Mouse (Mus musculus) midbrain, embryonic 12.5 days (tissue): ENCODE data around the gene Cebpa. TPM values are rescaled to one million over a fixed set of nuclear protein-coding genes. Genes with fewer than 3 reads are reported as not detected.

ENCODE experiments used
- ATAC-seq: fragments of 200-750 bp; cut with Nextera tagmentation; 2 replicates; pipeline ENCODE4 v1.8.0; 2017; ENCODE audit warnings: low read depth, moderate TSS enrichment, moderate library complexity; ENCODE audit not compliant: low FRiP score
- H3K27ac ChIP-seq: fragments of 300-500 bp; sonication (generic); replicated peaks from 2 replicates; pipeline ENCODE4 v1.5.1; 2016; ENCODE audit warnings: mild to moderate bottlenecking
- H3K27me3 ChIP-seq: fragments of 300-500 bp; sonication (generic); 2 replicates; pipeline ENCODE4 v1.6.1; 2016; ENCODE audit warnings: mild to moderate bottlenecking
- H3K36me3 ChIP-seq: fragments of 300-500 bp; sonication (generic); 2 replicates; pipeline ENCODE4 v1.6.1; 2016
- H3K4me1 ChIP-seq: fragments of 300-500 bp; sonication (generic); 2 replicates; pipeline ENCODE4 v1.6.1; 2016
- H3K4me2 ChIP-seq: fragments of 300-500 bp; sonication (generic); replicated peaks from 2 replicates; pipeline ENCODE4 v1.6.1; 2016; ENCODE audit warnings: mild to moderate bottlenecking, moderate library complexity
- H3K4me3 ChIP-seq: fragments of 300-500 bp; sonication (generic); 2 replicates; pipeline ENCODE4 v1.5.1; 2016; ENCODE audit warnings: mild to moderate bottlenecking
- H3K9ac ChIP-seq: fragments of 300-500 bp; sonication (generic); replicated peaks from 2 replicates; pipeline ENCODE4 v1.6.1; 2016; ENCODE audit warnings: mild to moderate bottlenecking, moderate library complexity
- H3K9me3 ChIP-seq: fragments of 300-500 bp; sonication (generic); 2 replicates; pipeline ENCODE4 v1.6.1; 2016; ENCODE audit warnings: mild to moderate bottlenecking
- WGBS: fragments of 180-500 bp; shearing (Covaris S2); methylation state at CpG from one replicate; pipeline ENCODE4 v1.1.7; 2016; 5-methylcytosine and 5-hydroxymethylcytosine counted together
- polyA plus RNA-seq: library from polyadenylated mRNA; unstranded; fragments of >200 nt; fragmentation: Nextera tagmentation; extraction: Ambion mirVana; gene quantifications from 2 replicates; pipeline ENCODE4 v1.2.1, GENCODE M21; 2016

The Cebpa gene
- polyA plus RNA-seq, 1 experiment from 2014 or later: 0.77 TPM

DNA sequence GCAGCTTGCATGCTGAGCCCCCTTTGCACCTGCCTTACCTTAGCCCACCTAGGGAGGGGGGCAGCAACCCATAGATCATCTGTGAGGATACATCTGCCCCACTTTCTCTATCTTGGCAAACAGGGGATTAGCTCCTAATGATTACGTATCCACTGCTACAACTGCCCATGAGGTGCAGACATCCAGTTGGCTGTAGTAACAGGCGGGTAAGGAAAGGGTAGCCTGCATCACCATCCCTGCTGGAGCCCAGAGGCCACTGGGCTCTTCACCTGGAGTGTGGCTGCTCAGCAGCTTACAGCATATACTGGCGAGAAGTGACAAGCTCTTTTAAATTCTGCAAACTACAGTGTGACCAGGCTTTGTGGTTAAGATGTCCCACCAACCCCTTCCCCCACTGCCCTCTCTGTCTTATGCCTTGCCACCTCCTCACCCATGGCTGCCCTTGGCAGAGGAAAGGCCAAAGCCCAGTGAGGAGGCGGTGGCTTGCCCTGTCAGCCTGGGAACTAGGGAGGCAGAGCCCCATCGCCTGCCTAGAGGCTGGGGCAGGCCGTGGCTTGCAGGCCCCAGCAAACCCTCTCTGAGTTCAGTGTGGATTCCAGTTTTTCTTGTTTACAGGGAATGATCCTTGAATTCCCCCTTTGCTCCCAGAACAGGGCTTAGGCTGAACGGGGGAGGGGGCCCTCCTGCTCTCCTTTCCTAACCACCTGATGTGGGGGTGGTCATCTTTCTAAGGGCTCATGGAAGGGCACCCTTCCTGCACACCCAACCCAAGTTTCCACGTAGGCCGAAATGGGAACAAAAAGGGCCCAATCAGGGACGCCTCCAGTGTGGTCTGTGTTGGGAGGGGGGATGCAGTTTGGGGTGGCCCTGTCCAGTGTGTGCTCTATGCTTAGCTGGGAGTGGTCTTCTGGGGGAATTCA is 3.6 kb downstream of the Cebpa start:
- Histone ChIP-seq H3K27ac (no peak overlapping the region), H3K4me1 (peaks cover 19% of the 10 kb centered on the region), H3K4me3 (no peak overlapping the region), H3K36me3 (no peaks in the 10 kb centered on the region), H3K27me3 (peaks cover 72% of the 10 kb centered on the region), H3K4me2 (no peak overlapping the region), H3K9ac (no peak overlapping the region), H3K9me3 (no peaks in the 10 kb centered on the region)
- ATAC-seq: no peak
- WGBS: 65% methylated on average over 10 of the region's 10 CpGs

DNA sequence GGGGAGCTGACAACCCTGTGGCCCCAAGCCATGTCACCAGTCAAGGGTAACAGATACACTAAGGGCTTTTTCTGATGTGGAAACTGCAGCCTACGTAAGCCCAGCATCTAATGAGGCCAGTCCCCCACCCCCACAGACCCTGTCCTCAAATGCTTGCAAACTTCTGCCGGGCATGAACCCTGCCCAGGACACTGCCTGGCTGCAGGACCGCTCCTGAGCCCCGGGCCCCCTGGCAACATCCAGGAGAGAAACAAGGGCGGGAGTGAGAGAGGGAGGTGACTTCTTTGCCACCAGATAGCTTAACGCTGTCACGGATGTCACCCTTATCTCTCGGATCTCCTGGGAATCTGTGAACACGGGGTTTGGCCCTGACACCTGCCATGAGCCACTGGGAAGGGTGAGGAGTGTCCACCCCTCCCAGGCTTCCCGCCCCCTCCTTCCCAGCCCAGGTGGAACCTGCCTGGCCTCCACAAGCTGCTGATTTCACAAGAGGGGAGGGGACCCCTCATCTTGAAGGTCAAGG is 4.4 kb downstream of the Cebpa start:
- H3K4me2 ChIP-seq: no peak overlapping the region
- 44% methylated on average over 10 of the region's 10 CpGs for WGBS
- no peak overlapping the region for H3K9ac ChIP-seq
- no peaks in the 10 kb centered on the region for H3K36me3 ChIP-seq
- H3K4me3 ChIP-seq: no peak overlapping the region
- peaks cover 13% of the 10 kb centered on the region for H3K4me1 ChIP-seq
- H3K9me3 ChIP-seq: no peaks in the 10 kb centered on the region
- peaks cover 64% of the 10 kb centered on the region for H3K27me3 ChIP-seq
- no peak for ATAC-seq
- no peak overlapping the region for H3K27ac ChIP-seq

DNA sequence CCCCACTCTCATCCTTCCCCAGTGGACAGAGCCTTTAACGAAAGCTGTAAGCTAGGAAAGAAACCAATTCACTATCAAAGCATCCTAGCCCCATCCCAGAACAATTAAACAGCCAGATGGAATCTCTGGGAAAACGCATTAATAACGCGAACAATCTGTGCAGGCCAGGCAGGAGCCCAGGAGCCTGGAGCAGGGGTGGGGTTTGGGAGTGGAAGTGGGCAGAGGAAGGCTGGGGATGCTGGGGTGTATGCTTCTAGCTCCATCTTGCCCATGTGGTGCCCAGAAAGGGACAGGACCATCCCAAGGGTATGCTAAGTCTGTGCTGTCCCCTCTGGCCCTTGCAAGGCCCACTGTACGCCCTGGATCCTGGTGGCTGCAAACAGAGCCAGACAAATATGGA is 5.1 kb downstream of the Cebpa start:
- ATAC-seq: no peak
- Histone ChIP-seq H3K4me3 (no peak overlapping the region), H3K27me3 (peaks cover 63% of the 10 kb centered on the region), H3K9ac (no peak overlapping the region), H3K4me1 (peaks cover 13% of the 10 kb centered on the region), H3K9me3 (no peaks in the 10 kb centered on the region), H3K27ac (no peak overlapping the region), H3K36me3 (no peaks in the 10 kb centered on the region), H3K4me2 (no peak overlapping the region)
- WGBS: 59% methylated on average over 5 of the region's 5 CpGs

DNA sequence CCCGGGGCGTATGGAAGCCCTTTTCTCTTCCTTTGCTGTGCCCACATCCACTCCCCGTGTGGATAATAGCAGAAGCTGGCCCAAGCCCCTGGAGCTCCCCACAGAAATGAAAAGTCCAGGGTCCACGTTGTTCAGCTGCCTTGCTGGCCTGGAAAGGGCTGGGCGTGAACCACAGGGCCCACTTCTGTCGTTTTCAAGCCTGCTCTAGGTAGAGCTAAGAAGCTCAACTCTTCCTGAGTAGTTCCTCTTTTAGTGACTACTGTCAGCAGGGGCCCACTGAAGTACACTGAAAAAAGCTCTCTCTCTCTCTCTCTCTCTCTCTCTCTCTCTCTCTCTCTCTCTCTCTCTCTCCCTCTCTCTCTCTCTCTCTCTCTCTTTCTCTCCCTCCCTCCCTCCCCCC is 5.7 kb downstream of the Cebpa start:
- H3K36me3 ChIP-seq: no peaks in the 10 kb centered on the region
- H3K4me1 ChIP-seq: peaks cover 8% of the 10 kb centered on the region
- no peaks in the 10 kb centered on the region for H3K9me3 ChIP-seq
- no peak for ATAC-seq
- H3K27ac ChIP-seq: no peak overlapping the region
- WGBS: 59% methylated on average over 6 of the region's 6 CpGs
- H3K4me3 ChIP-seq: no peak overlapping the region
- H3K27me3 ChIP-seq: peaks cover 58% of the 10 kb centered on the region
- H3K4me2 ChIP-seq: no peak overlapping the region
- H3K9ac ChIP-seq: no peak overlapping the region

DNA sequence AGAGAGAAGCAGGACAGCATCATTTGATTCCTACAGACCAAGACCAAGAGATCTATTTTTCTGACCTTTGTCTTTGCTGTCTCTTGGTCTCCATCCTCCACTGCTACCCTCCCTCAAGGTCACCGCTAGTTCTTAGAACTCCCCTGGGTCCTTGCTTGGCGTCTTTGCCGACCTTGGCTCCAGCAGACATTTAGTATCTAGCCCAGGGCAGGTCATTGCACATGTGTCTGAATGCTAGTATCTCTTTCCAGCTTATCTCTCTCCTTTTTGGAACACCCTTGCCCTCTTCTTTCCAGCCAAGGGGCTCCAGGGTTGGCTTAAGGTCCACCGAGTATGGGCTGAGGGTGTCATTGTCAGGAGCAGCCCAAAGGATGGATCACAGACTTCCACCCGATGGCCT is 6.9 kb downstream of the Cebpa start:
- WGBS: 80% methylated on average over 5 of the region's 5 CpGs
- Histone ChIP-seq H3K36me3 (no peaks in the 10 kb centered on the region), H3K9me3 (no peaks in the 10 kb centered on the region), H3K4me3 (no peak overlapping the region), H3K9ac (no peak overlapping the region), H3K27ac (no peak overlapping the region), H3K27me3 (peaks cover 45% of the 10 kb centered on the region), H3K4me1 (no peaks in the 10 kb centered on the region), H3K4me2 (no peak overlapping the region)
- ATAC-seq: no peak

DNA sequence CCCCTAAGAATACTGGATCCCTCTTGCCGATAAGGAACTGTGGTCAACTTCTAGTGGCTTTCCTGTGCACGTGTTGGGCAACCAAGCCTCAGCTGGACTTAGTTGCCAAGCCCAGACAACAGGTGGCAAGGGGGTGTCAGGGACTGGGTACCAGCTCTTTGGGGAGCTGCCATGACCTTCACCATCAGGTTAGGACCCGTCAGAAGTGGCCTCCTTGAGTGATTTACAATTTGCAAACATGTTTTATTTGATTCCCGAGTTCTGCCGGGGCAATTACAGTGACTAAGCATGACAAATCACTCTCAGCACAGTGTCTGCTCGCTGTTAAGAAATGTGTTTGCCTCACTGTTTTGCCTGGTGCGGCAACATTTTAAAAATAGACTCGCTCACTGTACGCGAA is 7.9 kb downstream of the Cebpa start:
- Histone ChIP-seq H3K27me3 (peaks cover 35% of the 10 kb centered on the region), H3K4me2 (no peak overlapping the region), H3K4me3 (no peak overlapping the region), H3K27ac (no peak overlapping the region), H3K9me3 (no peaks in the 10 kb centered on the region), H3K9ac (no peak overlapping the region), H3K4me1 (no peaks in the 10 kb centered on the region), H3K36me3 (no peaks in the 10 kb centered on the region)
- ATAC-seq: no peak
- WGBS: 81% methylated on average over 10 of the region's 10 CpGs

DNA sequence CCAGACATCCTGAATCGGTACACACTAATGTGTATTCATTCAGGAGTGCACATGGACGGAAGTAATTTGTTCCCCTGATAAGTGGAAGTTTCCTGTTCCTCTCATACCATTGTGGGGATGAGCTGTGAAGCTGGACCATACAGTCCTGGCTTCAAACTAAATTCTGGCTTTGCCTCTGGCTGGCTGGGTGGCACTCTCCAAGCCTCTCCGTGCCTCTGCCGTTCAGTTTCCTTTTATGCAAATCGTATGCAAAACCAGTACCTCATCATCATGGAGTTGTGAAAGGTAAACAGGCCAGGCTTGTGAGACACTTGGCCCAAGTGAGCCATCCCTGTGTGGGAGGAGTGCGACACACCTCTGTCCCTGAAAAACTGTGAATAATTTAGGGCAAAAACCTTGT is 8.6 kb downstream of the Cebpa start:
- no peak overlapping the region for H3K4me3 ChIP-seq
- no peak for ATAC-seq
- H3K9ac ChIP-seq: no peak overlapping the region
- H3K27me3 ChIP-seq: peaks cover 28% of the 10 kb centered on the region
- H3K4me2 ChIP-seq: no peak overlapping the region
- H3K27ac ChIP-seq: no peak overlapping the region
- WGBS: 51% methylated on average over 6 of the region's 6 CpGs
- no peaks in the 10 kb centered on the region for H3K9me3 ChIP-seq
- no peaks in the 10 kb centered on the region for H3K36me3 ChIP-seq
- no peaks in the 10 kb centered on the region for H3K4me1 ChIP-seq

DNA sequence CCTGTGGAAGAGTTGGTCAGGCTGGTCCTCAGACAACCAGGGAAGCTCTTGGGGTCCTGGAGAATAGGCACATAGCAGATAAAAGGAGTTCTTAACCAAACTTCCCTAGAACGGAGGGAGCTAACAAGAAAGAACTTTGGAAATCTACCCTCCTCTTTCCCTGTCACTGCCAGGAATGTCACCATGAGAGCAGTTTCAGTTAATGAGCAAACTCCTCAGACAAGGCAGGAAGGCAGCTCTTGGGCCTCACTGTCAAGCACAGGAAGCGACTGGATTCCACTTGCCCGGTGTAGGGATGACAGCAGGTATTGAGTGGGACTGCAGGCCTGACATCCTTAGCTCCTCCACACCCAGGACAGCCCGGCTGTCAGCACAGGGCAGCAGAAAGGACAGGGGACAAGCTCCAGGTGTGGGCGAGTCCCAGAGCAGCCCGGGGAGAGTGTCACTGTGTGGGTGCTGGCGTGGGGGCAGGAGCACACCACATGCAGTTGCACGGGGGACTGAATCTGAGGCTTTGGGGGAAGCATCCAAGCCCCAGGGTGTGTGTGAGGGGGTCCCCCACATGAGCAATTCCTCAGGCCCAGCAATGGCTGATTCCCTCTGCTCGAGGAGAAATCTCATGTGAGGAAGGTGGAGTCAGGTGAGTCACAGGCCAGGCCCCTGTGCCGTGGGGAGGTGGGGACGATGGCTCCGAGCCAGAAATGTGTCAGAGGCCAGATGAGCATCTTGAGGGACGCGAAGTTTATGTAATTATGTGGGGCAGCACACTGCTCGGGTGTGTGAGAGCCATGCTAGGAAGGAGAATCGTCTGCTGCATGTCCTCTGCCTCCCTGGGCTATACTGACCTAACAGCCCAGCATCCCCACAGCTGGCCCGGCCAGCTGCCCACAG is 9.8 kb downstream of the Cebpa start:
- no peak overlapping the region for H3K9ac ChIP-seq
- H3K27me3 ChIP-seq: peaks cover 23% of the 10 kb centered on the region
- no peak overlapping the region for H3K27ac ChIP-seq
- H3K4me3 ChIP-seq: no peak overlapping the region
- H3K4me2 ChIP-seq: no peak overlapping the region
- 77% methylated on average over 17 of the region's 17 CpGs for WGBS
- ATAC-seq: no peak
- H3K36me3 ChIP-seq: no peaks in the 10 kb centered on the region
- no peaks in the 10 kb centered on the region for H3K4me1 ChIP-seq
- no peaks in the 10 kb centered on the region for H3K9me3 ChIP-seq

DNA sequence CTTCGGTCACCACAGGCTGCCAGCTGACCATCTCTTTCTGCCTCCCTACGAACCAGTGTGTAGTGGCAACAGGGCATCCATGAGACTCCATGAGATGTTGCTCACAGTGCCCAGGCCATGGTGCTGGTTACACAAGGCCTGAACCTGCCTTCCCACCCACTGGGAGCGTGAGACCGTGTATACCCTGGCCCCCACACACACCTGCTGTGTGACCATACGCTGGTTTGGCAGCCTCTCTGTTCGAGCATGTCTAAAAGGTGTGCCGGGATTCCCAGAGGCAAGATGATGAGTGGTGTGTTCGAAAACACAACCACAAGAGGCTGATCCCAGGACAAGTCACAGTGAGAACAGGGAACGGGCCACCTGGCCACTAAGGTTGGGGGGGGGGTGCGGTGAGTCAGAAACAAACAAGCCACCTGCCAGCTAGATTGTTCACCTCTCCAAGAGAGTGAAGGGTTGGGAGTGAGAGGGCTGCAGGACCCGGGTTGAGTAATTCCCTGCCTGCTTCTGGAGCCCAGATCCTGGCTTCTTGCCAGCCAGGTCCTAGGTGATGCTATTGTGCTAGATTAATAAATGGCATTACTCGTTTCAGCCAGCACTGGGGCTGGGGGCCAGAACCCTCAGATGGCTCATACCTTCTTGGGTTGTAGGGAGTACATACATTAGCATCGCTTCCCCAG is 11.1 kb downstream of the Cebpa start:
- Histone ChIP-seq H3K4me3 (no peak overlapping the region), H3K36me3 (no peaks in the 10 kb centered on the region), H3K4me2 (no peak overlapping the region), H3K27me3 (peaks cover 23% of the 10 kb centered on the region), H3K9ac (no peak overlapping the region), H3K4me1 (no peaks in the 10 kb centered on the region), H3K27ac (no peak overlapping the region), H3K9me3 (no peaks in the 10 kb centered on the region)
- no peak for ATAC-seq
- 87% methylated on average over 13 of the region's 13 CpGs for WGBS

DNA sequence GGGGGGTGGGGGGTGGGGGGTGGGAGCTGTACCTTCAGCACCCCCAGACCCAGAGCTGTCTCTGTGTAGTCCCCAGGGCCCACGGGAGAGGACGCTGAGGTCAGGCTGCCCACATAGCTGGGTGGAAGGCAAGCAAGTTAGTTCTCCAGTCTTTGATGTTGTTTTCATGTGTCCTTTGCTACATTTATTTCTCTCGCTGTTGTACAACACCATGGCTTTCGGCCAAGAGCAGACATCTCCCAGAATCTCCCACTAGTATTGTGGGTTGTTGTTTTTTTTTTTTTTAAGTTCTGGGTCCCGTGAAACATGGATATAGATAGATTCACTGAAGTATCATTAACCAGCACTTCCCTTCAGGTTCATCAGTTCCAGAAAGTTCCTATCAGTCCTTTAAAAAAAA is 11.8 kb downstream of the Cebpa start:
- peaks cover 20% of the 10 kb centered on the region for H3K27me3 ChIP-seq
- no peaks in the 10 kb centered on the region for H3K9me3 ChIP-seq
- no peak overlapping the region for H3K4me3 ChIP-seq
- H3K4me1 ChIP-seq: no peaks in the 10 kb centered on the region
- 93% methylated on average over 5 of the region's 5 CpGs for WGBS
- H3K27ac ChIP-seq: no peak overlapping the region
- H3K9ac ChIP-seq: no peak overlapping the region
- H3K4me2 ChIP-seq: no peak overlapping the region
- H3K36me3 ChIP-seq: no peaks in the 10 kb centered on the region
- ATAC-seq: no peak

DNA sequence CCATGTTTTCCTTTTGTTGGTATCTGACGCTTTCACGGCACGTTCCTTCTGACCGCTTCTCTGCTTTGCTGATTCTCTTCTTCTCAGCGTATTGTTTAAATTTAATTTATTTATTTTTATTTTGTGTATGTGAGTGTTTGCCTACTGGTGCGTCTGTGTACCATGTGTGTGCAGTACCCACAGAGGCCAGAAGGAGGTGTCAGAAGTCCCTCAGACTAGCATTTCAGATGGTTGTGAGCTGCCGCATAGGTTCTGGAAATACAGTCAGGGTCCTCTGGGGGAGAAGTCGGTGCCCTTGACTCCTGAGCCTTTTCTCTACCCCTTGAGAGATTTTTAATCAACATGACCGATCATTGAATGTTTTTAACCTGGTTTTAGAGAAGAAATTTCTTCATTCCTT is 12.5 kb downstream of the Cebpa start:
- Histone ChIP-seq H3K4me2 (no peak overlapping the region), H3K9ac (no peak overlapping the region), H3K4me3 (no peak overlapping the region), H3K9me3 (no peaks in the 10 kb centered on the region), H3K36me3 (no peaks in the 10 kb centered on the region), H3K27ac (no peak overlapping the region), H3K4me1 (no peaks in the 10 kb centered on the region), H3K27me3 (peaks cover 13% of the 10 kb centered on the region)
- ATAC-seq: no peak
- WGBS: 94% methylated on average over 9 of the region's 9 CpGs
